Mouse (Mus musculus) left cerebral cortex, postnatal 14 days (tissue): Measurements from ENCODE around the gene Tbx6. TPM values are rescaled to one million over a fixed set of nuclear protein-coding genes. Genes with fewer than 3 reads are reported as not detected.

ENCODE experiments used
- DNase-seq, 2 experiments: peaks; one replicate each; pipeline ENCODE4 v3.0.0; 2021 to 2022; ENCODE audit warnings: low spot score in 2 of 2, mixed read lengths in 1 of 2
- intact Hi-C: fragments of 180-260 bp; cut with DNase I; formaldehyde crosslinking; loops from one replicate; pipeline ENCODE4 v1.15.1; 2025
- long read RNA-seq, 2 experiments: library from polyadenylated mRNA; stranded (forward); transcript quantifications; one replicate each; pipeline ENCODE4 v2.0.0; 2021
- total RNA-seq, 2 experiments: library from RNA; stranded (reverse); gene quantifications; 2 replicates each; pipeline ENCODE4 v1.2.3; 2021

Gene Tbx6
- total RNA-seq: under 1 TPM; 0.51 to 0.92 TPM
- long read RNA-seq, experiment 1, partial matches to known transcripts: 0 of 1 reads
- long read RNA-seq, experiment 1, other reads (novel, unspliced or antisense): 1 of 1 reads
- long read RNA-seq, experiment 2: 0 reads

DNA sequence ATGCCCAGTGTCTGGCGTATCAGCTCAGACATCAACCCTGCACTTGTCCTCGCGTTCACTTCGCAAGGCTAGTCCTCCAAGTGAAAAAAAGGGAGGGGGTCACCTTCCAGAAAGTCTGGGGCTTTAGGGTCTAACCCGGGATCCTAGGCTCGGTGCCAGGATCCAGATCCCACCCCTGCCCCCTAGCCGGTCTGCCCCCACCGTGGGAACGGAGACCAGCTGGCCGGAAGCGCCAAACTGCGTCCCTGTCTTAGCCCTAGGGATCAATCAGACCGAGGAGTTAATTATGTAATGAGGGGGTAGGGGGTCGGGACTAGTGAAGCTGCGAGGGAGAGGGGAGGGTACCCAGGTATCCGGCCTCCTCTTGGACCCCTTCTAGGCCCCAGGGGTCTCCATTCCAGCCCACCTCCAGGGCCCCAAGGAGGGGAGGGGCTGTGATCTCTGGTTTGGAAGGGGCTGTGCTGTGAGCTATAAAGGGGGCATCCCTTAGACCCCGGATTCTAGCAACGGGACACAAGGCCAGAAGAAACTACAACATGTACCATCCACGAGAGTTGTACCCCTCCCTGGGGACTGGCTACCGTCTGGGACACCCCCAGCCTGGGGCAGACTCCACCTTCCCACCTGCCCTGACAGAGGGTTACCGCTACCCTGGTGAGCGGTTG, at the start of gene Tbx6:
Tbx6 (plus strand) TSS at position 513 of the 665 bp plus-strand sequence.
- intact Hi-C loops: no loop called here
- no peak for DNase-seq

DNA sequence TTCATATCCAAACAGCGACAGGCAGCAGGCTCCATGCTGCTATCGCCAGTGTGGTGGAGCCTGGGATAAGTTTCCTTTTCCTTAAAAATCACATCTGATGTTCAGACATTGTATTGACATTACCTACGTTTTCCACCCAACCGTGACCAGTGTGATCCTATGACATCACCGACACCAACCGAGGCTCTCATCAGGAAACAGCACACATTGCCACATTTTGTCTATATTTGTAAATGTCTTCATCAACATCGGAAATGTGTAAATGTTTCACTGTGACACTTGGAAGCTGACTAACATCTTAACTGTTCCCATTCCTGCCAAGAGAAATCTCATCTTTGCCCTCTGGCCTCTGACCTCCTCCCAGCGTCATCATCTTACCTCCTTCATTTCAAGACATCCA, 45.2 kb upstream of the Tbx6 start:
- no peak for DNase-seq
- intact Hi-C loops: no loop called here

DNA sequence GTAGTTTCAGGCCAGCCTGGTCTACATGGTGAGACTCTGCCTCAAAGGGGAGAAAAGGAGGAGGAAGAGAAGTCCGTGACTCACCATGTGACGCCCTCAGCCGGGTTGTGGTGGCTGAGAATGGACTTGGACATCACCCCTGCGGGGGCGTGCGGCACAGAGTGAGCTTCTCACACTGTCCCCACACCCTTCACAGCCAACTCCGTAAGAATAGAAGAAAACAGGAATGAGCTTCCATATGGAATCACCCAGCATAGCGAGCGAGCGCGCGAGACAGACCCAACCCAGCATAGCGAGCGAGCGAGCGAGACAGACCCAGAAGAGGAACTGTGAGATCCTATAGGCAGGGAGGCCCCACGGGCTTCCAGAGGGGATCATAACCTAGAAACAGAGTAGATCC, 41.7 kb upstream of the Tbx6 start:
- intact Hi-C loops: no loop called here
- peak in 1 of 2 experiments; percentile 78 for DNase-seq

DNA sequence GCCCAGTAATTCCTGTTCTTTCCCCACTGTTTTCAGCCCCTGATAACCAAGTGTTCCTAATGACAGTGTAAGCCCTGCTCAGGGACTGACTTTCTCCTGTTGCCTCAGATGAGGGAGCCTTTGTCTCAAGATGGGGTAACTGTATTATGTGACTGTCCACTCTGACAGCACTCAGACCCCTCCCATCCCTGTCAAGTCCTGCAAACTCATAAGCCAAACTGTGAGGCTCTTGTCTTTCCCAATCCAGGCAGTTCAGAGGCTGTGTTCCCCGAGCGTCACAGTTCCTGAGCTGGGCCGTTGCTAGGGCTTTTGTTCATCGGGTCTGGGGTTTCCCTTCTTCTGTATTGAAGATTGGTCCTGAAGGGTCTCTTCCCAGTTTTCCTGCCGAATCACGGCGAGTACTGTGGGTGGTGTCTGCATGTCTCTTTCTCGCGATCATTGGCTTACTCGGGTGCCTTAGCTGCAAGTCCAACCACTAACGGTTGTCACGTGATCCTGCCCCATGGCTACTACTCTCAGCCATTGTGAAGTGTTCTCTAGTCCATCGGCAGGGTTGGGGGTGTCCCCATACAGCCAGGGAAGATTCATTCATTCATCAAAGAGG, 41.0 kb upstream of the Tbx6 start:
- no peak for DNase-seq
- intact Hi-C loops: no loop called here

DNA sequence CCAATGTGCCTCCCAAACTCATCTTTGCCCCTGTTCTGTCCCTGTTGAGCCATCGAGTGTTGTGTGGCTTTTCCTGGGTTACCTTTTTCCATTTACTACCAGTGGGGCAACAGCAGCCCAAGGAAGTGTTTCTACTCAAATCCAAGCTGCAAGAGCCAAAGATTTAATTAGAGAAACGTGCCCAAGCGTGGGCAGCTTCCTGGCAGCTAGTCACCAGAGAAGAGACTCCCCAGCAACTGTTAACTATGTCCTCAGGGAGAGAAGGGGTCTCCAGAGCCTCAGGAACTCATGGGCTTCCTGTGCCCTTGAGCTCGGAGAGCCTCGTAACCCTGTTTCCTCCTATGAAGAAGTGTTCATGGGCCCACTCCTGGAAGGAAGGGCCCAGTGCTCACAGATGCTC, 40.3 kb upstream of the Tbx6 start:
- no peak for DNase-seq
- intact Hi-C loops: no loop called here

DNA sequence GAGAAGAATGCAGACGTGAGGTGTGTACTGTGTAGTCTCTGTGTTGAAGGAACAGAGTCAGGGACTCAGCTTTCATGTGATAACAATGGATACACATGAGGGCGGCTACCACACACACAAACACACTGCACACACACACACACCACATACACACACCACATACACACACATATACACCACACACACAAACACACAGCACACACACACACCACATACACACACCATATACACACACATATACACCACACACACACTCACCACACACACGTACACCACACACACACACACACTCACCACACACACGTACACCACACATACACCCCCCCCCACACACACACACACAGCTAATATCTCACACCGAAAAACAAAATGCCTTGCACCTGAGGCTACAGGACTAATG, 39.8 kb upstream of the Tbx6 start:
- DNase-seq: no peak
- intact Hi-C loops: no loop called here

DNA sequence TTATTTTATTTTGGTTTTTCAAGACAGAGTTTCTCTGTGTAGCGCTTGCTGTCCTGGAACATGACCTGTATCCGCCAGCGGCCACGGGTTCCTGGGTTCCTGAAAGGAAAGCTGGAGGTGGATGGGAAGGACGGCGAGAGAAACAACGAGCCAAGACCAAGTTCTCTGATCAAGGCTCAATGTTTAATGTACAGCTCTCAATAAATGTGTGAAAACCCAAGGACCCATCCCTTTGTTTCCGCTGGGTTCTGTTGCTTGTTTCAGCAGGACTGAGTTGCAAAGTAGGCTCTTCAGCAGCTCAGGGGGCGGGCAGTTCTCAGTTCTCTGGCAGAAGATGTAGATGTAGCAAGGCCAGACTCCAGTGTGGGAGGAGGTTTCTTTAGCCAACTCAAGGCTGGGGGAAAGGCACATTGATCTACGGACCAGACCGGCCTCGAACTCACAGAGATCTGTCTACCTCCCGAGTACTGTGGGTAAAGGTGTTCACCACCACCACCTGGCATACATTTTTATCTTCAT, 39.3 kb upstream of the Tbx6 start:
- no peak for DNase-seq
- intact Hi-C loops: no loop called here

DNA sequence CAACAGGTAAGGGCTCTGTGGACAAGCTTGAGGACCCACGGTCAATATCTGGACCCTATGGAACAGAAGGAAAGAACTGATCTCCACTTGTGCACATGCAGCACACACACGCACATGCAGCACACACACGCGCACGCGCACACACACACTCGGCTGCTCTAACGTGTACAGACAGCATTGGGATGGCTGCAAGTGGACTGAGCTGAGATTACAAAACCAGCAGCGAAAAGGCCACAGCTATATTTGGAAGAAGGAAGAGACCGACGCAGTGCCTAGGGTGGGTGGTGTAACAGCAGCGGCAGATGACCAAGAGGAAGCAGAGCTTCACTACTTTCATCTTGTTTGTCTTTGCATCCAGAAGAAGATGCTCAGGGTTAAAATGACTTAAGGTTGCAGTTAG, 35.2 kb upstream of the Tbx6 start:
- intact Hi-C loops: no loop called here
- DNase-seq: no peak

DNA sequence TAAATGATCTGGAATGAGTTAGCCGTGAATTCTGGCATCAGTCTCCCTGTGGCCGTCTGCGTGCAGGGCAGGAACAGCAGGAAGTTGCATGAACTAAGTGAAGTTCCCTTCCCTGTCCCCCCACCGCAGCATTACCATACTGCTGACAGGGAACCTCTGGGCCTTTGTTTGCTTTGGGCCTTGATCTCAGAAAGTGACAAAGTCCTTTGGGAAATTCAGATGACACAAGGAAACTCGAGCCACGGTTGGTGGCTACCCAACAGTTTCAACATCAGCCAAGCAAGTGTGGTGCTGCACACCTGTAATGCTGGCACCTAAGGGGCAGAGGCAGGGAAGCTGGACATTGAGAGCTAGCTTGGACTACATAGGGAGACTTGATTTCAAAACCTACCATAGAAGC, 34.5 kb upstream of the Tbx6 start:
- DNase-seq: no peak
- intact Hi-C loops: no loop called here

DNA sequence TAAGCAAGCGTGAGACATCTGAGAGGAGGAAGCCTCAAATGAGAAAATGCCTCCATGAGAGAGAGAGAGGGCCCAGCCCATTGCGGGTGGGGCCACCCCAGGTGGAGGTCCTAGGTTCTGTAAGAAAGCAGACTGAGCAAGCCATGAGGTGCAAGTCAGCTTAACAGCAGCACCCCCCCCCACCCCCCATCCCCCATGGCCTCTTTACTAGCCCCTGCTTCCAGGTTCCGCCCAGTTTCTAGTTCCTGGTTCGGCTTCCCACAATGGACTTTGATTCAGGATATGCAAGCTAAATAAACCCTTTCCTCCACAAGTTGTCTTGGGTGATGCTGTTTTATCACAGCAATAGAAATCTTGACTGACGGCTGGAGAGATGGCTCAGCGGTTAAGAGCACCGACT, 32.5 kb upstream of the Tbx6 start:
- intact Hi-C loops: no loop called here
- DNase-seq: no peak

DNA sequence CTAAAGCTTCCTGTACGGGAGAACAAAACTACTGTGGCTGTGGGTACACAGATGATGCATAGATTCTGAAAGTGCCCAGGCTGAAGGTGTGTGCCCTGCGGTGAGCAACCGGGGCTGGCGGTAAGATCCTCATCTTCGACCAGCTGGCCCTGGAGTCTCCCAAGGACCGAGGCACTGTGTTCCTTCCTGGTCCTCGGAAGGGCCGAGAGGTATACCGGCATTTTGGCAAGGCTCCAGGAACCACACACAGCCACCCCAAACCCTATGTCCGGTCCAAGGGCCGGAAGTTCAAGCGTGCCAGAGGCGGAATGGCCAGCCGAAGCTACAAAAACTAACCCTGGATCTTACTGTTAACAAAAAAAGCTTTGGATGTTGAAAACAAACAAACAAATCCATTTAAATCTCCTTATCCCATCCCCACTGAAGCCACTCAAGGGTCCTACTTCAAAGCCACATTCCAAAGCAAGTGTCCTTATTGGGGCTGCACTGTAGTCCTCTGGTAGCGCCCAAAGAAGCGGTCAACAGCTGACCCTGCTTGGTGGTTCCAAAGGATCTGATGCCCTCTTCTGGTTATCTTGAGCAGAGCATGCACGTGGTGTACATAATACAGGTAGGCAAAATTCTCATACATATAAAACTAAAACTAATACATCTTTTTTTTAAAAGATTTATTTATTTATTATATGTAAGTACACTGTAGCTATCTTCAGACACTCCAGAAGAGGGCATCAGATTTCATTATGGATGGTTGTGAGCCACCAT, 31.5 kb upstream of the Tbx6 start:
- intact Hi-C loops: no loop called here
- DNase-seq: no peak

DNA sequence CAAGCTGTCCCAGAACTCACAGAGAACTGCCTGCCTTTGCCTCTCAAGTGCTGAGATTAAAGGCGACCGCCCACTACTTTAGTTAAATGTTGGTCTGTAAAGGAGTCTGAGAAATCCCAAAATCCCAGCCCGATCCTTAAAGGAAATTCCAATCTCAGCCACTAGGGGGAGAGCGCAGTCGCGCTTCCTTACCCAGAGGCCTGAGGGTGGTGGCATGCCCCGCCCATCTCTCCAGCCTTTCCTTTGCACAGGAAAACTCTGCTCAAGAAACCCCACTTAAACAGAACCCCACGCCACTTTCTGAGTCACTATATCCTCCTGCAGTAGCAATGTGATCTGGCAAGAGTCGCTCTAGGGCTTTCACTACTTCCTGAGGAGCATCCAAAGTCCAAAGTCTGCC, 26.4 kb upstream of the Tbx6 start:
- peak; percentile 67 to 73 for DNase-seq
- intact Hi-C loops: no loop called here

DNA sequence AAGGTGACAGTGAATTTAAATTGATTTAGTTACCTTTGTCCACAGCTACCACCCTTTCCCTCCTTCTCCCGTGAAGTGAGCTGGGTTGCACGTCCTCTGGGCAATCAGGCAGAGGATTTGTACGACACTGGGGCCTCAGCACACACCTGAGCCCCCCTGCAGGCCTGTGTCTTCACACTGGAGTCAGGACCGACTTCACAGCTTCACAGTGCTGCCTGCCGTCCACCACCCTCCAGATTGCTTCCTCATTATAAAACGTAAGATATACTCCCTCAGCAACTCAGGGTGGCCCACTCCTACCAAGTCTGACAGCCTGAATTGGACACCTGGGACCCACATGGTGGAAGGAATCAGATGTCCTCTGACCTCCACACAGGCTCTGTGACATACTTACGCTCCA, 22.7 kb upstream of the Tbx6 start:
- intact Hi-C loops: no loop called here
- no peak for DNase-seq

DNA sequence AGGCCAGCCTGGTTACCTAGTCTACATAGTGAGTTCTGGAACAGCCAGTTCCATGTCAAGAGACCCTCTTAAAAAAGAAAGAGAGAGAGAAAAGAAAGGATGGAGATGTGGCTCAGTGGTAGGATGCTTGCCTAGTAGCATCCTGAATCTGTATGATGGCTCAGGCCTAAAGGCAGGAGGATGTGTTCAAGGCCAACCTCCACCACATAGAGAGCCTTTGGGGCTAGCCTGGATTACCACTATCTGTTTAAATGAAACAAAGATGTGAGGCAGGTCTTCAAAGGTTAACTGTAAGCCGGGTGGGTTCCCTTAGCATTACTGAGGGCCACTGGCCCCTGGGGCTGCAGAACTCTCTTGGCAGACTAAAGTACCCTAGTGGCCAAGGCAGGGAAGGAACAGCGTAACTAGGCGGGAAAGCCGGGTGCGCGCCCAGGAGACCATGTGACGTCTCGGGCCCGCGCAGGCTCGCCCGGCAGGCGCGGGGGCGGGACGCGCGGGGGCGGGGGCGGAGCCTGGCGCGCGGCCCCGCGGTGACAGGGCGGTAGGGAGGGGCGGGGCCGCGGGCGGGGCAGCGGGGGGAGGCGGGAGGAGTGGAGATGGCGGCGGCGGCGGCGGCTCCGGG, 22.1 kb upstream of the Tbx6 start, which contains the start of gene Mapk3:
Mapk3 (plus strand) TSS at position 552 of the 622 bp plus-strand sequence.
- intact Hi-C loops: no loop called here
- peak; percentile 91 to 94 for DNase-seq

DNA sequence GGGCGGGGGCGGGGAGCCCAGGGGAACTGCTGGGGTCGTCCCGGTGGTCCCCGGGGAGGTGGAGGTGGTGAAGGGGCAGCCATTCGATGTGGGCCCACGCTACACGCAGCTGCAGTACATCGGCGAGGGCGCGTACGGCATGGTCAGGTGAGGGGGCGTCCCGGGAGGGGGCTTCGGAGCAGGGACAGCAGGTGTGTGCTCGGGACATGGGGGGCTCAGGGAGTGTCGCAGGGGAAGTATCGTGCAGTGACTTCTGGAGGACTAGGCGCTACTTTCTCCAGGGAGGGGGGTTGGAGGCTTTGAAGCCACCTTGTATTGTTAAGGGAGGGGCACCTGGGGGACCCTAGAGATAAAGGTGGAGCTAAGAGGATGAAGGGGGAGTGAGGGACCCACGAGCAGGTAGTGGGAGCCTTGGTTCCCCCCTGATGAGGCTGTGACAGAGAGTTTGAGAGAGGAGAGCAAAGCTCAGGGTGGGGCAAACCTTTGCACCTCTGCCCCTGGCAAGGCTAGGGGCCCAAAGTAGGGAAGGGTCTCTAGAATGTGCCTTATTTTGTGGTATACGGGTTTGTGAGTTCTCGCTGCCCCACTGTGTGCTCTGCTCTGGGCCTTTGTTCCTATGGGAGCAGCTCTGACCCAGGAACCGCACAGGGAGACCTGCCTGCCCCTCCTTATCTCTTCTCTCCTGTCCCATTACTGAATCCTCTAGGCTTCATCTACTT, 21.5 kb upstream of the Tbx6 start:
- DNase-seq: no peak
- intact Hi-C loops: loop anchor here (5.0 kb wide), 1 partner anchor 58 kb away; no protein-coding TSS in a partner anchor

DNA sequence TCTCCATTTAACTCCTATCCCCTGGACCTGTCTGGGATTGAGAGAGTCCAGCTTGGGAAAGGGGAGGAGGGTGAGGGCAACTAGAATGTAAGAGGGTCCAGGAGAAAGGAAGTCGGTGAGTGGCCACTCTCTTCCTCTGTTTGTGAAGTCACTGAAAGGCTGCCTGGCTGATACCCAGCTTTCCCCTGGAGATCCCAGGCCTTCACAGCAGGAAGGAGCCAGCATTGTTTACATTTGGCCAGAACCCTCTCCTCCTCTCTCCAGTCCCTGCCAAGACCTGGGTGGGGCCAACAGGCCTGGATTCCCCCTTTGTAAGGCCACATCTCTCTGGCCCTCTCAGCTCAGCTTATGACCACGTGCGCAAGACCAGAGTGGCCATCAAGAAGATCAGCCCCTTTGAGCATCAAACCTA, 20.9 kb upstream of the Tbx6 start:
- intact Hi-C loops: loop anchor here (5.0 kb wide), 1 partner anchor 58 kb away; no protein-coding TSS in a partner anchor
- no peak for DNase-seq

DNA sequence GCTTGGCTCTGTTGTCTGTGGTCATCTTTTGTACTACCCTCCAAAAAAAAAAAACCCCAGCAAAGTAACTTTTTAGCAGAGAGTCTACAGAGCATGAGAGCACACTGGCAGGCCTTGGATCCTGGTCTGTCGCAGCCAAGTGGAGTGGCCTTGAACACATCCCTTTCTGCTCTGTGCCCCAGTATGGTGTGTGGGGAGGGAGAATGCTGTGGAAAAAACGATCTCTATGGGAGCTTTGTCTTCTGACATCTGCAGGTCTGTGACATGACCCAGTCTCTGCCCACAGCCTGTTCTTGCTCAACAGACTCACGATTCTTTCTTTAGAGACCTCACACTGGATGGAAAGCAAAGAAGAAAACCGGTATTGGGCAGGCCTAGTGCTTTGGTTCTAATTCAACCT, 20.3 kb upstream of the Tbx6 start:
- DNase-seq: no peak
- intact Hi-C loops: loop anchor here (5.0 kb wide), 1 partner anchor 59 kb away; no protein-coding TSS in a partner anchor

DNA sequence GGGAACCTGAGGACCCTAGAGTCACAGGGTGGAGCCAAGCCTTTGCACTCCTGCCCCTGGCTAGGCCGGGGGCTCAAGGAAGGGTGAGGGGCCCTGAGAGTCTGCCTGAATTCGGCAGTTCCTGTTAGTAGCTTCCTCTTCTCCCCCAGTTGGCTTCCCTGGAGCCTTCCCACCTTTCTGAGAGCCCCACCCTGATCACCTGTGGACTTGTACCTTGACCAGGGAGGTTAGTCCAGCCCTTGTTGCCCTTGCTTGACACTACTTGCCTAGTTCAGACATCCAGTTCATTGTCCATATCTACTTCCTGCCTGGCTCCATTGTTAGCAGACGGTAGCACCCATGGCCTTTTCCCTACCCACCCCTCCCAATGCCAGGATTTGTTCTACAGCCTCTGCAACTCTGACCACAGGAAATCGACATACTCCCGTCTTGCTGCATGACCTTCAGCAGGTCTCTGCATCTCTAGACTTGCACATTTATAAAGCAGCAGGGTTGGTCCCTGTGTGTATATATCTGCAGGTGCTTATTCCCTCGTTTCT, 19.7 kb upstream of the Tbx6 start:
- intact Hi-C loops: loop anchor here (5.0 kb wide), 1 partner anchor 59 kb away; no protein-coding TSS in a partner anchor
- no peak for DNase-seq
